Mouse (Mus musculus) embryonic fibroblast, embryonic 13.5 days (primary cell): ENCODE results near the gene Kdelr2.

Source experiments
- CTCF ChIP-seq: IDR thresholded peaks from 2 replicates; pipeline ENCODE4 v1.5.1; 2011; ENCODE audit warnings: mild to moderate bottlenecking, control low read depth, low read length, moderate library complexity, borderline replicate concordance; ENCODE audit not compliant: insufficient read depth
- POLR2A ChIP-seq: IDR thresholded peaks from 2 replicates; pipeline ENCODE4 v1.6.1; 2011; ENCODE audit warnings: low read depth, mild to moderate bottlenecking, control low read depth, low read length, moderate library complexity

DNA sequence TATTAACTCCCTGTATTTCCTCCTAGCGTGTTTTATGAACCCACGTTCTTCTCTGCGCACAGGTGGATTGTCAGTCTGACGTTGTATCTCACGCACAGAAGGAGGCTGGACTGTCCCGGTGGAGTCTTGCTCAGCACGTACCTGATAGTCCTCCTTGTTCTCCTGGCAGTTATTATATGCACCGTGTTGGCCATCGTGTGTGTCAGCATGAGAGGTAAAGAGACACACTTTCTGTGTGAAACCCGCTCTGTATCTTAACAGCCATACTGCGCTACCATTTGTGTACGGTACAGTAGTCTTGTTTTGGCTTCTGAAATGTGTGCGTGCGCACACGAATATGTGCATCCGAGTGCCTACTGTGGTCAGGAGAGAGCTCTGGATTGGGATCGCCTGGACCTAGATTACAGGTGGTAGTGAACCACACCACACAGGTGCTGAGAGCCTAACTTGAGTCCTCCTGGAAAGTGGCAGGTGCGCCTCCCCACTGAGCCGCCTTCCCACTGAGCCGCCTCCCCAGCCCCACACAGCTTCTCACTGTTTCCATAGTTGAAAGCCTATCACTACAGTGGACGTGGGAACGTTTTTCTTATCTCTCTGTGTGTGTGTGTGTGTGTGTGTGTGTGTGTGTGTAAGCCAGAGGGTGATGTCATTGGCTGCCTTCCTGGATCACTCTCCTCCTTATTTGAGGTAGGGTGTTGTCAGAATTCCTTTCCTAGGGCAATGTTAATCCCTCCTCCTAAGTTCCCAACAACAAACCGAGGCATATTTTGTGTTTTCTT is 63.4 kb downstream of the Kdelr2 start:
- TF ChIP-seq CTCF: no peak
- TF ChIP-seq POLR2A: no peak
